Mouse (Mus musculus): ENCODE measurements around the gene Gsap.

Gene Gsap

GRCm38 (mm10) chr5:21186821-21187220, 766 bp downstream of the Gsap start:
- DNase-seq, result no peak

GRCm38 (mm10) chr5:21188435-21188834, 2.4 kb downstream of the Gsap start:
- no peak for DNase-seq

GRCm38 (mm10) chr5:21189036-21189435, 3.0 kb downstream of the Gsap start:
- DNase-seq, result no peak

- DNase-seq, result no peak
These were observed 3.4 kb downstream of the Gsap start for GRCm38 (mm10) chr5:21189460-21189859.

- no peak for DNase-seq
These were observed 17.4 kb downstream of the Gsap start for GRCm38 (mm10) chr5:21203504-21203903.

GRCm38 (mm10) chr5:21204157-21204556, 18.1 kb downstream of the Gsap start:
- DNase-seq, result no peak

- no peak for DNase-seq
These were observed 20.0 kb downstream of the Gsap start for GRCm38 (mm10) chr5:21206014-21206413.

- DNase-seq, result no peak
These were observed 25.4 kb downstream of the Gsap start for GRCm38 (mm10) chr5:21211406-21211805.

GRCm38 (mm10) chr5:21212933-21213332, 26.9 kb downstream of the Gsap start:
- no peak for DNase-seq

GRCm38 (mm10) chr5:21213801-21214200, 27.7 kb downstream of the Gsap start:
- no peak for DNase-seq

- peak; percentile 9 for DNase-seq
These were observed 31.6 kb downstream of the Gsap start for GRCm38 (mm10) chr5:21217453-21218294.

GRCm38 (mm10) chr5:21232876-21233275, 46.8 kb downstream of the Gsap start:
- DNase-seq, result no peak

- no peak for DNase-seq
These were observed 58.5 kb downstream of the Gsap start for GRCm38 (mm10) chr5:21244575-21244974.

GRCm38 (mm10) chr5:21245241-21245640, 59.2 kb downstream of the Gsap start:
- no peak for DNase-seq

- no peak for DNase-seq
These were observed 60.7 kb downstream of the Gsap start for GRCm38 (mm10) chr5:21246794-21247193.

GRCm38 (mm10) chr5:21247916-21248315, 61.9 kb downstream of the Gsap start:
- peak; percentile 30 for DNase-seq

GRCm38 (mm10) chr5:21248834-21249233, 62.8 kb downstream of the Gsap start:
- no peak for DNase-seq

GRCm38 (mm10) chr5:21254731-21255525, 68.9 kb downstream of the Gsap start:
- no peak for DNase-seq

- no peak for DNase-seq
These were observed 69.6 kb downstream of the Gsap start for GRCm38 (mm10) chr5:21255551-21256132.

- no peak for DNase-seq
These were observed 71.1 kb downstream of the Gsap start for GRCm38 (mm10) chr5:21257126-21257525.

- no peak for DNase-seq
These were observed 71.8 kb downstream of the Gsap start for GRCm38 (mm10) chr5:21257806-21258205.

- no peak for DNase-seq
These were observed 74.7 kb downstream of the Gsap start for GRCm38 (mm10) chr5:21260746-21261145.

- no peak for DNase-seq
These were observed 75.3 kb downstream of the Gsap start for GRCm38 (mm10) chr5:21261202-21261844.
